Mouse (Mus musculus) MEL (cell line): Measurements from ENCODE around the gene Atp11b. TPM values are rescaled to one million over a fixed set of nuclear protein-coding genes. Genes with fewer than 3 reads are reported as not detected.

Source experiments
- DNase-seq: peaks from one replicate; pipeline ENCODE4 v3.0.0; 2011; ENCODE audit warnings: low read depth, low spot score
- H3K27ac ChIP-seq: 2 replicates; pipeline ENCODE4 v1.5.1; 2012; ENCODE audit warnings: low read depth, mild to moderate bottlenecking, control low read depth, low read length, moderate library complexity; ENCODE audit not compliant: control insufficient read depth
- H3K27me3 ChIP-seq, 2 experiments: fragments of 150-350 bp in 1 of 2; sonication (generic) in 1 of 2; 2 replicates each; pipeline ENCODE4 v1.6.1; 2012; ENCODE audit warnings: low read length in 2 of 2, mild to moderate bottlenecking in 2 of 2, improper control_type of control experiment in 1 of 2, moderate library complexity in 1 of 2; ENCODE audit not compliant: insufficient read depth in 2 of 2, control insufficient read depth in 1 of 2
- H3K36me3 ChIP-seq, 2 experiments: 2 replicates each; pipeline ENCODE4 v1.6.1; 2012 to 2014; ENCODE audit warnings: low read length in 2 of 2, improper control_type of control experiment in 1 of 2, inconsistent platforms in 1 of 2, mild to moderate bottlenecking in 1 of 2; ENCODE audit not compliant: insufficient read depth in 2 of 2, control insufficient read depth in 1 of 2
- H3K4me1 ChIP-seq, 2 experiments: fragments of 150-350 bp in 1 of 2; sonication (generic) in 1 of 2; 2 replicates each; pipeline ENCODE4 v1.6.1; 2012; ENCODE audit warnings: low read length in 2 of 2, improper control_type of control experiment in 1 of 2, mild to moderate bottlenecking in 1 of 2; ENCODE audit not compliant: insufficient read depth in 2 of 2, control insufficient read depth in 1 of 2
- H3K4me3 ChIP-seq, 2 experiments: fragments of 150-350 bp in 1 of 2; sonication (generic) in 1 of 2; 2 replicates each; pipeline ENCODE4 v1.5.1; 2012; ENCODE audit warnings: low read depth in 2 of 2, low read length in 2 of 2, mild to moderate bottlenecking in 2 of 2, moderate library complexity in 2 of 2, control low read depth in 1 of 2, improper control_type of control experiment in 1 of 2; ENCODE audit not compliant: control insufficient read depth in 1 of 2, insufficient read depth in 1 of 2
- H3K79me2 ChIP-seq: 2 replicates; pipeline ENCODE4 v1.6.1; 2012; ENCODE audit warnings: mild to moderate bottlenecking, low read length, moderate library complexity; ENCODE audit not compliant: control insufficient read depth, poor library complexity, insufficient read depth
- H3K9ac ChIP-seq: 2 replicates; pipeline ENCODE4 v1.6.1; 2012; ENCODE audit warnings: low read depth, mild to moderate bottlenecking, control low read depth, low read length, moderate library complexity; ENCODE audit not compliant: control insufficient read depth, poor library complexity, severe bottlenecking
- H3K9me3 ChIP-seq: fragments of 150-350 bp; sonication (generic); replicated peaks from 2 replicates; pipeline ENCODE4 v1.6.1; 2012; ENCODE audit warnings: mild to moderate bottlenecking, low read length, improper control_type of control experiment, moderate library complexity; ENCODE audit not compliant: insufficient read depth
- CHD1 ChIP-seq: IDR thresholded peaks from 2 replicates; pipeline ENCODE4 v1.6.1; 2012; ENCODE audit warnings: low read depth, mild to moderate bottlenecking, inconsistent platforms, low read length, improper control_type of control experiment
- CHD2 ChIP-seq: IDR thresholded peaks from 2 replicates; pipeline ENCODE4 v1.6.1; 2011; ENCODE audit warnings: low read length, improper control_type of control experiment
- ELF1 ChIP-seq: IDR thresholded peaks from 2 replicates; pipeline ENCODE4 v1.6.1; 2014; ENCODE audit warnings: low read depth, mild to moderate bottlenecking, inconsistent platforms, low read length, improper control_type of control experiment, moderate library complexity
- EP300 ChIP-seq, 2 experiments: IDR thresholded peaks; 2 replicates each; pipeline ENCODE4 v1.6.1; 2011; ENCODE audit warnings: improper control_type of control experiment in 2 of 2, low read length in 2 of 2, low read depth in 1 of 2, mild to moderate bottlenecking in 1 of 2
- GABPA ChIP-seq: IDR thresholded peaks from 2 replicates; pipeline ENCODE4 v1.6.1; 2012; ENCODE audit warnings: low read depth, mild to moderate bottlenecking, inconsistent platforms, low read length, improper control_type of control experiment, moderate library complexity
- GATA1 ChIP-seq: IDR thresholded peaks from 2 replicates; pipeline ENCODE4 v1.6.1; 2011; ENCODE audit warnings: low read depth, low read length, improper control_type of control experiment
- MAFK ChIP-seq: IDR thresholded peaks from 2 replicates; pipeline ENCODE4 v1.6.1; 2011; ENCODE audit warnings: low read depth, mild to moderate bottlenecking, low read length, improper control_type of control experiment, borderline replicate concordance
- MAX ChIP-seq: IDR thresholded peaks from 2 replicates; pipeline ENCODE4 v1.6.1; 2011; ENCODE audit warnings: low read length, improper control_type of control experiment
- MEF2A ChIP-seq: IDR thresholded peaks from 2 replicates; pipeline ENCODE4 v1.6.1; 2014; ENCODE audit warnings: low read depth, mild to moderate bottlenecking, inconsistent platforms, low read length, improper control_type of control experiment; ENCODE audit not compliant: poor library complexity, insufficient replicate concordance, severe bottlenecking; ENCODE audit errors: extremely low read depth
- MXI1 ChIP-seq: IDR thresholded peaks from 2 replicates; pipeline ENCODE4 v1.6.1; 2011; ENCODE audit warnings: mild to moderate bottlenecking, low read depth, low read length, improper control_type of control experiment
- MYB ChIP-seq: IDR thresholded peaks from 2 replicates; pipeline ENCODE4 v1.6.1; 2011; ENCODE audit warnings: mild to moderate bottlenecking, low read depth, low read length, improper control_type of control experiment
- POLR2AphosphoS5 ChIP-seq: IDR thresholded peaks from 2 replicates; pipeline ENCODE4 v1.6.1; 2012; ENCODE audit warnings: low read depth, borderline replicate concordance, mild to moderate bottlenecking, inconsistent platforms, low read length, moderate library complexity, mixed read lengths
- RAD21 ChIP-seq: IDR thresholded peaks from 2 replicates; pipeline ENCODE4 v1.6.1; 2011; ENCODE audit warnings: mild to moderate bottlenecking, low read depth, low read length, improper control_type of control experiment
- TCF12 ChIP-seq: IDR thresholded peaks from 2 replicates; pipeline ENCODE4 v1.6.1; 2014; ENCODE audit warnings: low read depth, mild to moderate bottlenecking, inconsistent platforms, low read length, improper control_type of control experiment, moderate library complexity
- USF2 ChIP-seq, 2 experiments: IDR thresholded peaks; 2 replicates each; pipeline ENCODE4 v1.6.1; 2011 to 2012; ENCODE audit warnings: improper control_type of control experiment in 2 of 2, low read length in 2 of 2, borderline replicate concordance in 1 of 2, inconsistent platforms in 1 of 2, low read depth in 1 of 2, mild to moderate bottlenecking in 1 of 2; ENCODE audit not compliant: insufficient read depth in 1 of 2
- ZC3H11A ChIP-seq: IDR thresholded peaks from 2 replicates; pipeline ENCODE4 v1.6.1; 2012; ENCODE audit warnings: low read depth, mild to moderate bottlenecking, inconsistent platforms, low read length, improper control_type of control experiment
- polyA plus RNA-seq, 2 experiments: library from polyadenylated mRNA; stranded (reverse) in 1 of 2; unstranded in 1 of 2; fragments of >175 nt in 1 of 2; fragments of >200 nt in 1 of 2; gene quantifications; 2 replicates each; pipeline versions ENCODE4 v1.2.1 to v1.2.4; 2012; ENCODE audit warnings: low replicate concordance in 2 of 2, low read depth in 1 of 2; ENCODE audit not compliant: insufficient read length in 2 of 2, insufficient read depth in 1 of 2, missing spikeins in 1 of 2
- total RNA-seq: library from RNA; depleted of rRNA; stranded (reverse); fragments of 300-350 nt; gene quantifications from 2 replicates; pipeline ENCODE4 v1.2.3, GENCODE M21; 2012

Atp11b gene
- total and polyA plus RNA-seq, 3 experiments, result 25.9 to 57.9 (median 52.3) TPM

DNA sequence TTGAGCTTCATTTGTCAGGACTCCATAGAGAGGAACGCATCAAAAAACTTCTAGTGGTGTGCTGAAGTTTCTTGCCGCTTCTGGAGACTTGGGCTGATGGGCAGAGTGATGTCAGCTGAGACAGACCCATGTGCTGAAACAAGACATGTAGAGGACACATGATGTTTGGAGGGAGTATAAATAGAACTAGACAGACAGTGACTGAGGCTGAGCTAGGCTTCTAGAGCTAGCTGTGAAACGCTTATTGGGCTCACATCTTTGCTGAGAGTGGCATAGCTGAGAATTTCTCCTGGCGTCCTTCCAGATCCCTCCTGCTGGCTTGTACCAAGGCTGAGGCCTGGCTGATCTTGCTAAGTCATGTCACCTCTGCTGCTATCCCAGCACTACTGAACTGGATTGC is 19.4 kb upstream of the Atp11b start (continued):
- TF ChIP-seq MXI1, result no peak

DNA sequence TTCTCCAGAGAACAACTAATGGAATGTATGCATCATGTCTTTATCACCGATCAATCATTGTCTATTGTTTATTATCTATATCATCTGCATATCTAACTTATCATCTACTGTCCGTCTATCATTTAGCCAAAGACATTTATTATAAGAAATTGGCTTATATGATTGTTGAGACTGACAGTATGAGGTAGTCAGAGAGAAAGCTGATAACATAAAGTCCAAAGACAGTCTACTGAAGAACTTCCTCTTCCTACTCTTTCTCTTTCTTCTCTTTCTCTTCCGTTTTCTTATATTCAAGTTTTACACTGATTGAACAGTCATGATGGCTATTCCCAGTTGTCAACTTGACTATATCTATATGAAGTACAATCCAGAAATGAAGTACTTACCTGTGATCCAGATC is 15.8 kb upstream of the Atp11b start:
- TF ChIP-seq GABPA (no peak), EP300 (IDR thresholded peaks at IDR 0.05; ENCODE audit: low read depth in 1 of 2, low read length in 2 of 2) (peak in 1 of 2 experiments; percentile 62; a peak in 2 of 4 replicates), GATA1 (peak; percentile 68)
- DNase-seq, result peak; percentile 39
- H3K27ac ChIP-seq, result no peak overlapping the region
- no peak overlapping the region for H3K4me3 ChIP-seq
- no peaks in the 10 kb centered on the region for H3K79me2 ChIP-seq
- H3K27me3 ChIP-seq, result no peaks in the 10 kb centered on the region
- H3K36me3 ChIP-seq, result peaks cover 0 to 7% of the 10 kb centered on the region in 2 experiments; a peak in 2 of 4 replicates
- no peak overlapping the region for H3K9ac ChIP-seq
- H3K4me1 ChIP-seq, result peaks cover 4 to 5% of the 10 kb centered on the region in 2 experiments
- H3K9me3 ChIP-seq, result no peaks in the 10 kb centered on the region

DNA sequence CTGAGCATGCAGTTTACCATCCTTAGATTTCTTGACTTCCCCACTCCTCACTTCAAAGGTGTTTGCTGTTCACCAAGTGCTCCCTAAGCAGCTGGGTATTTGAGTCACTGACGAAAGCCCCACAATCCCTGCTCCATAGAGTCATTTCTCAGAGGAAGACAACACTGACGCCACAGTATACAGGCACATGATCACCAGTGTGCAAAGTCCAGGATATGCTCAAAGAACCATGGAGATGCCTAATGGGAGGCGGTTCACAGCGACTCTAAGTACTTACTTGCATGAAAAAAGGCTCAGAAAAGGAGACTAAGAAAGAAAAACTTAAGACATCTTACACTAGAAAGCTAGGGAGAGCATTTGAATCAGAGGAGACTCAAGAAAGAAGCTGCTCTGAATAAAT is 8.9 kb upstream of the Atp11b start:
- H3K9ac ChIP-seq, result no peak overlapping the region
- H3K9me3 ChIP-seq, result no peaks in the 10 kb centered on the region
- TF ChIP-seq CHD2 (no peak), GABPA (no peak), USF2 (IDR thresholded peaks at IDR 0.05; ENCODE audit: borderline replicate concordance in 1 of 2, insufficient read depth in 1 of 2, low read depth in 1 of 2, low read length in 2 of 2) (no peak), MYB (no peak), ELF1 (no peak), TCF12 (no peak), MEF2A (no peak), RAD21 (no peak), MAX (no peak), POLR2AphosphoS5 (no peak), MAFK (no peak), ZC3H11A (no peak), CHD1 (no peak)
- H3K4me1 ChIP-seq, result no peaks in the 10 kb centered on the region
- no peak for DNase-seq
- no peak overlapping the region for H3K27ac ChIP-seq
- no peak overlapping the region for H3K4me3 ChIP-seq
- H3K36me3 ChIP-seq, result peaks cover 0 to 1% of the 10 kb centered on the region in 2 experiments; a peak in 1 of 4 replicates
- no peaks in the 10 kb centered on the region for H3K27me3 ChIP-seq
- H3K79me2 ChIP-seq, result no peaks in the 10 kb centered on the region
